Mouse (Mus musculus): ENCODE measurements around the gene Ttc23.

GRCm38 (mm10) chr7:67718804-67719203 is 71.6 kb downstream of the Ttc23 start:
- no peak for TF ChIP-seq CTCF (IDR thresholded peaks at IDR 0.05; ENCODE audit: borderline replicate concordance, insufficient read depth, low read depth, low read length)
- no peak for TF ChIP-seq POLR2A (IDR thresholded peaks at IDR 0.05; ENCODE audit: borderline replicate concordance, insufficient read depth, low read length)
